Mouse (Mus musculus) embryonic facial prominence, embryonic 15.5 days (tissue): ENCODE results near the gene Hoxb9. TPM values are rescaled to one million over a fixed set of nuclear protein-coding genes. Genes with fewer than 3 reads are reported as not detected.

Source experiments
- ATAC-seq: fragments of 200-750 bp; cut with Nextera tagmentation; 2 replicates; pipeline ENCODE4 v1.8.0; 2017; ENCODE audit warnings: low read depth, moderate TSS enrichment; ENCODE audit not compliant: insufficient number of reproducible peaks, low FRiP score, low TSS enrichment
- H3K27ac ChIP-seq: fragments of 300-500 bp; sonication (generic); replicated peaks from 2 replicates; pipeline ENCODE4 v1.5.1; 2015; ENCODE audit warnings: mild to moderate bottlenecking, inconsistent platforms
- H3K27me3 ChIP-seq: fragments of 300-500 bp; sonication (generic); 2 replicates; pipeline ENCODE4 v1.6.1; 2015; ENCODE audit warnings: inconsistent platforms
- H3K36me3 ChIP-seq: fragments of 300-500 bp; sonication (generic); 2 replicates; pipeline ENCODE4 v1.6.1; 2015; ENCODE audit warnings: mild to moderate bottlenecking, inconsistent platforms
- H3K4me1 ChIP-seq: fragments of 300-500 bp; sonication (generic); 2 replicates; pipeline ENCODE4 v1.6.1; 2015; ENCODE audit warnings: inconsistent platforms
- H3K4me2 ChIP-seq: fragments of 300-500 bp; sonication (generic); replicated peaks from 2 replicates; pipeline ENCODE4 v1.6.1; 2015; ENCODE audit warnings: mild to moderate bottlenecking, inconsistent platforms
- H3K4me3 ChIP-seq: fragments of 300-500 bp; sonication (generic); replicated peaks from 2 replicates; pipeline ENCODE4 v1.5.1; 2015; ENCODE audit warnings: mild to moderate bottlenecking, inconsistent platforms
- H3K9ac ChIP-seq: fragments of 300-500 bp; sonication (generic); 2 replicates; pipeline ENCODE4 v1.6.1; 2015; ENCODE audit warnings: inconsistent platforms
- H3K9me3 ChIP-seq: fragments of 300-500 bp; sonication (generic); replicated peaks from 2 replicates; pipeline ENCODE4 v1.6.1; 2016; ENCODE audit warnings: inconsistent platforms
- WGBS: fragments of 180-500 bp; shearing (Covaris S2); methylation state at CpG from one replicate; pipeline ENCODE4 v1.1.7; 2015; 5-methylcytosine and 5-hydroxymethylcytosine counted together
- polyA plus RNA-seq: library from polyadenylated mRNA; unstranded; fragments of >200 nt; fragmentation: Nextera tagmentation; extraction: Ambion mirVana; gene quantifications from 2 replicates; pipeline ENCODE4 v1.2.1, GENCODE M21; 2015

Hoxb9 gene
- polyA plus RNA-seq = 0.07 TPM in 1 of 2 replicates, not detected in the other

DNA sequence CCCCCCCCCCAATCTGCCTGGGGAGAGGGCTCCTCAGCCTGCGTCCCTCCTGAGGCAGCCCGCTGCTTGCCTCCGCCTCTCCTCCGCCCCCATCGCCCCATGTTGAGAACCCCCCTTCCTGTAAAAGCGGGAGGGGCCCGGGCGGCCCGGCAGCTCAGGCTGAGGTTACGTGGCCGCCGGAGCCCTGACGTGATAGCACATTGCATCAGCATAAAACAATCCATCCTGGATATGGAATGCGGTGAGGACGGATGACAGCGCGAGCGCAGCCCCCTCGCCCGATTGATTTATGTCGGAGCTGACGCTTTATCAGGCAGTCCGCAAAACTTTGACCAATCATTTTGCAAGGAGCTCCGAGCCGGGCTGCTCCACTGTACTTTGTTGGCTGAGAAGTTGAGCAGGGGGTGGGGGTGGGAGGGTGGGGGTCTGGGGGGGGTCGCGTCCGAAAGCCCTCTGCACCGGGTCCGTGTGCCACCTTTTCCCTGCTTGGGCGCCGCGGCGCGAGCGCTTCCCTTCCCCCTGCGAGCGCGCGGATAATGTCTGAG, at the start of gene Hoxb9:
TSS of gene Hoxb9 (plus strand) at position 462 of the 545 bp plus-strand sequence.
- WGBS = 1% methylated on average over 40 of the region's 40 CpGs
- Histone ChIP-seq H3K36me3 (no peaks in the 10 kb centered on the region), H3K4me2 (peak within 1 kb of the TSS; percentile 31), H3K9ac (no peak within 1 kb of the TSS), H3K27me3 (peaks cover 98% of the 10 kb centered on the region), H3K9me3 (no peaks in the 10 kb centered on the region), H3K4me1 (peaks cover 20% of the 10 kb centered on the region), H3K4me3 (peak within 1 kb of the TSS; percentile 22), H3K27ac (no peak within 1 kb of the TSS)
- no peak for ATAC-seq

DNA sequence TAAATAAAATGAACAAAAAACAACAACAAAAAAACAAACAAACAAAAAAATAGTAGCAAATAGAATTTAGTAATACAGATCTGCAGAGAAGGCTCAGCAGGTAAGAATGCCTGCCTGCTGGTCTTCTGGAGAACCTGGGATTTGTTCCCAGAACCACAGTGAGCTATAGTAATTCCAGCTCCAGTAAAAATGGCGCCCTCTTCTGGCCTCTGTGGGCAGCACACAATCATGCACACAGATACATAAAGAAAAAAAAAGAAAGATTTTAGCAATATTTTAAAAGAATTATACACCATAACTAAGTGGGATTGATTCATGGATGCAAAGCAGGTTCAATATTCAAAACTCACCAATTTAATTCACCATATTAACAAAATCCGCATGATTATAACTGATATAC, 47.4 kb upstream of the Hoxb9 start:
- 39% methylated on average over 2 of the region's 2 CpGs for WGBS
- no peak overlapping the region for H3K4me2 ChIP-seq
- H3K4me3 ChIP-seq = no peak overlapping the region
- H3K9ac ChIP-seq = no peak overlapping the region
- H3K27me3 ChIP-seq = peaks cover 13% of the 10 kb centered on the region; the same call in 1 of the 2 replicates
- H3K4me1 ChIP-seq = no peaks in the 10 kb centered on the region
- no peaks in the 10 kb centered on the region for H3K9me3 ChIP-seq
- H3K27ac ChIP-seq = no peak overlapping the region
- no peak for ATAC-seq
- H3K36me3 ChIP-seq = no peaks in the 10 kb centered on the region

DNA sequence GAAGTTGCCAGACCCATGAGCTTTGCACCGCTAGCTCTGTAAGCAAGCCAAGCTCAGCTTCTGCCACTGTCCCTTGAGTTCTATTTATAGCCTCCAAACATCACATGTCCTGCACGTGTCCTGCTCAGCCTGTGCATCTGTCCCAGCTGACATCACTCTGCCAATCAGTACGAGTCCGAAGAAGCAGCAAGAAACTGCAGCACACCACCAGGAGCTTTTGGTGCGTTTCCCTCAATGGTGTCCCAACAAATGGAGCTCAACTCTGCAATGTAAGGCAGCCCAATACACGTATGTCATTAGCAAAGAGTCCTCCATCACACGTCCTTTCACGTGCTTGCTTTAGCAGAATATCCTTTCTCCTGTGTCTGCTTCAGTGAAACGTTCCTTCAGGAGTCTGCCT, 43.6 kb upstream of the Hoxb9 start:
- no peak overlapping the region for H3K9ac ChIP-seq
- H3K9me3 ChIP-seq = no peaks in the 10 kb centered on the region
- no peak for ATAC-seq
- WGBS = 75% methylated on average over 9 of the region's 9 CpGs
- H3K4me3 ChIP-seq = no peak overlapping the region
- H3K27ac ChIP-seq = no peak overlapping the region
- no peaks in the 10 kb centered on the region for H3K4me1 ChIP-seq
- peaks cover 22% of the 10 kb centered on the region for H3K27me3 ChIP-seq
- H3K36me3 ChIP-seq = no peaks in the 10 kb centered on the region
- no peak overlapping the region for H3K4me2 ChIP-seq

DNA sequence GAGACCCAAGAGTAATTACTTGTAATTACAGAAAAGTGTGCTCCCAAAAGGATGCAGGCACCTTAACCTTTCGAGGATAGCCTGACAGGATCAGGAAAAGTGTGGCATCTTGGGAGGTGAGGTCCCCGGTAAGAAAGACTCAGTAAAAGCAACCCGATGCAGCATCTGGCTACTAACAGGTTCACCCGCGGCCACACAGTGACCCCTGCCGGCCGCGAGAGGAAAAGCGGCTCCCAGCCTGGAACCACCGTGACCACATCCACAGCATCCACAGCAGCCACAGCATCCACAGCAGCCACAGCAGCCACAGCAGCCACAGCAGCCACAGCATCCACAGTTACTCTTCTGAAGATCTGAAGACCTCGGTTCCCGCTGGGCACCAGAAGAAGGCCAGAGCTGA, 36.4 kb upstream of the Hoxb9 start:
- ATAC-seq = no peak
- Histone ChIP-seq H3K36me3 (no peaks in the 10 kb centered on the region), H3K9me3 (no peaks in the 10 kb centered on the region), H3K4me2 (no peak overlapping the region), H3K27me3 (peaks cover 68% of the 10 kb centered on the region), H3K4me1 (no peaks in the 10 kb centered on the region), H3K4me3 (no peak overlapping the region), H3K9ac (no peak overlapping the region), H3K27ac (no peak overlapping the region)
- WGBS = 2% methylated on average over 12 of the region's 12 CpGs

DNA sequence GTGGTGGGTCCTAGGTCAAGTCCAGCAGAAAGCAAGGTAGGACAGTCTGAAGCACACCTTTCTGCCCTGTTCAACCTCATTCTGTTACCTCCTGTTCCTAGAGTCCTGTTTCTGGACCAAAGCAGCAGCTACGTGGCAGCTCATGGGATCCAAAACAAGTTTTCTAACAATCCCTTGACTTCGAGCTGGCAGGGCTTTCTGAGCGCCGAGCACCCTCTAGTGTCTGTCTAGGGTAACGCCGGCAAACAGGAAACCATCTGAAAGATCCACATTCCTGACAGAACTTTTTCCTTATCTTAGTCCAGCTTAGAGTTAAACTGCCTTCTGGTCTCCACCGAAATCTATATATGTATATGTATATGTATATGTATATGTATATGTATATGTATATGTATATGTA, 31.0 kb upstream of the Hoxb9 start:
- Histone ChIP-seq H3K36me3 (no peaks in the 10 kb centered on the region), H3K4me2 (no peak overlapping the region), H3K4me1 (no peaks in the 10 kb centered on the region), H3K27me3 (peaks cover 44% of the 10 kb centered on the region), H3K9ac (no peak overlapping the region), H3K4me3 (no peak overlapping the region), H3K27ac (no peak overlapping the region), H3K9me3 (no peaks in the 10 kb centered on the region)
- no peak for ATAC-seq
- WGBS = 1% methylated on average over 7 of the region's 7 CpGs

DNA sequence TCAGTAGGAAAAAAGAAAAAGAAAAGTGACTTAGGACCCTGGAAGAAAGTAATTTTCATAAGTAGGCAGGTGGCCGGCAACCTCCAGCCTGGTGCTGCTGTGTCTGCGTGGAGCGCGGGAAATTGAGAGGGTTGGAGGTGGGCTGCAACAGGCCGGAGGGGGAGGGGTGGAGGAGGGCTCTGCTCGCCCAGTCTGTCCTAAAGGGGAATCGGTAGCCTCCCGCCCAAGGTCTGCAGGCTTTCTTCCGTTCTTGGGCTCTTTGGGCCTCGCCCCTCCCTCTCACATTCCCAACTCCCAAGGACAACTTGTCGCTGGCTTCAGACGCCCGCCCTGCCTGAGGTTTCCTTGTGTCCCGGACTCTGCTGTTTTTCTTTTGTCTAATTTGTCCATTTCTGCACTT, 20.4 kb upstream of the Hoxb9 start:
- WGBS = under 1% methylated on average over 14 of the region's 14 CpGs
- Histone ChIP-seq H3K4me3 (no peak overlapping the region), H3K9me3 (no peaks in the 10 kb centered on the region), H3K9ac (no peak overlapping the region), H3K4me1 (no peaks in the 10 kb centered on the region; the same call in 1 of the 2 replicates), H3K36me3 (no peaks in the 10 kb centered on the region), H3K4me2 (no peak overlapping the region), H3K27me3 (peaks cover 98% of the 10 kb centered on the region), H3K27ac (no peak overlapping the region)
- no peak for ATAC-seq

DNA sequence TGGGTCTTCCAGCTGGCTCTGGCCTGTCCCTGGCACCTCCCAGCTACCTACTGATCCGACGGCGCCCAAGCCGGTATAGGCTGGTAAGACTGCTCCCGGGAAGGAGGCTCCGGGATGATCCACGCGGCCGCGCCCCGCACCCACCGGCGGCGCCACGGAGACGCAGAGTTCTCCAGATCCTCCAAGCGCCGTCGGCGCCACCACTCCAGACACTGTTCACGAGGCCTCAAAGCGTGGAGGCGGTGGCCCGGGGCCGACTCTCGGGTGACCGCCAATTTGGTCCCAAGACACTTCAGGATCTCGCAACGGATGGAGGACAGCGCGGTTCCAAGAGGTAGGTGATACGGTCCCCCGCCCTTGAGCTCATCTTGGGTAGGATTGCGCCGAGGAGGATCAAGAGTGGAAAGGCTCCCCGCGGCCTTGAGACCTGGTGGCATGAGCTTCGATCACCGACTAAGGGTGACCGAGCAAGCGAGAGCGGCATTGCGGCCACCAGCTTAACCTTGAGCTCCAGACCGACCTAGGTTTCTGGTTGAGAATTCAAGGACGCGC, 19.7 kb upstream of the Hoxb9 start:
- Histone ChIP-seq H3K4me3 (0 out of 2 replicates have a peak overlapping the region, but pooled peaks have one; percentile 1), H3K9ac (no peak overlapping the region), H3K27me3 (peaks cover 98% of the 10 kb centered on the region), H3K4me1 (no peaks in the 10 kb centered on the region; the same call in 1 of the 2 replicates), H3K27ac (no peak overlapping the region), H3K9me3 (no peaks in the 10 kb centered on the region), H3K4me2 (no peak overlapping the region), H3K36me3 (no peaks in the 10 kb centered on the region)
- WGBS = 2% methylated on average over 46 of the region's 46 CpGs
- no peak for ATAC-seq

DNA sequence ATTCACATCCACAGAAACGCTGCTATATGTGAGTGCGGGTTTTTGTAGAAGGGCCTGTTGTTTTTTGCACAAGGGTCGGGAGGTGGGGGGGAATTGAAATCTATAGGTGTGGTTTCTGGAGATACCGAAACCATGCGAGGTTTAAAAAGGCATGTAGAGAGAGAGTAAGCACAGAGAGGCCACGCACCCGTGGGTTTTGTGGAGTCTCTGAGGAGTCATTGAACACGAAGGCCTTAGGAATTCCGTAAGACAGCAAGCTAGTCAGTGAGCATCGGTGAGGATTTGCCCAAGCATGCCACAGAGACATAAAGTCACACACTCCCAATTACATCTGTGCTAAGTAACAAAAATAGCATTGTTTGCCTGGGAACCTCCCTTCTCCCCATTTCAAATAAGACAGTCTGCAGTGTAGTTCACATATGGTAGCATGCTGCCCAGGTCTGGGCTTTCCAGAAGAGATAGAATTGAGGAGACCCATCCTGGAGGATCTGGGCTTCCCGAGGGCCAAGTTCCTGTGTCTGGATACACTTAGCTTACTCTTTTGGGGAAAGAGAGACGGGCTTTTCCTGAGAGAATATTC, 18.6 kb upstream of the Hoxb9 start:
- Histone ChIP-seq H3K9ac (no peak overlapping the region), H3K27ac (no peak overlapping the region), H3K4me3 (no peak overlapping the region), H3K9me3 (no peaks in the 10 kb centered on the region), H3K36me3 (no peaks in the 10 kb centered on the region), H3K4me2 (no peak overlapping the region), H3K4me1 (no peaks in the 10 kb centered on the region; the same call in 1 of the 2 replicates), H3K27me3 (peaks cover 98% of the 10 kb centered on the region)
- no peak for ATAC-seq
- 3% methylated on average over 12 of the region's 12 CpGs for WGBS

DNA sequence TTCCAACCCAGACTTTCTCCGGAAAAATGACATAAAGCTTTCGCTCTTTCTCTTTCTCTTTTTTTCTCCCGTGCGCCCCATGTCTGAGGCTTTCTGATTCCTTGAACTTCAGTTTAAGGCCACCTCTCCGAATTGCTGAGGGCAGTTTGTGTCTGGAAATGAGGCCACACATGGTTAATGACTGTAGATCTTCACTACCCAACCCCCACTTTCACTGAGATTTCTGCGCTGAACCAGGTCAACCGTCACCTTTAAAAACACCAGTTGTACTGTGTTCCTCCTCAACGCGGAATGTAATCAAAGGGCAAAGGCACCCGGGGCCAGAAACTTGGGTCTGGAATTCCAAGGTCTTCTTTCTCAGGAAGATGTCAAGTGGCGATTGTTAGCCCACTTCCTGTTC, 17.0 kb upstream of the Hoxb9 start:
- Histone ChIP-seq H3K9ac (no peak overlapping the region), H3K4me2 (no peak overlapping the region), H3K27ac (no peak overlapping the region), H3K27me3 (peaks cover 99% of the 10 kb centered on the region), H3K4me3 (no peak overlapping the region), H3K9me3 (no peaks in the 10 kb centered on the region), H3K4me1 (no peaks in the 10 kb centered on the region; the same call in 1 of the 2 replicates), H3K36me3 (no peaks in the 10 kb centered on the region)
- no peak for ATAC-seq
- 2% methylated on average over 11 of the region's 11 CpGs for WGBS

DNA sequence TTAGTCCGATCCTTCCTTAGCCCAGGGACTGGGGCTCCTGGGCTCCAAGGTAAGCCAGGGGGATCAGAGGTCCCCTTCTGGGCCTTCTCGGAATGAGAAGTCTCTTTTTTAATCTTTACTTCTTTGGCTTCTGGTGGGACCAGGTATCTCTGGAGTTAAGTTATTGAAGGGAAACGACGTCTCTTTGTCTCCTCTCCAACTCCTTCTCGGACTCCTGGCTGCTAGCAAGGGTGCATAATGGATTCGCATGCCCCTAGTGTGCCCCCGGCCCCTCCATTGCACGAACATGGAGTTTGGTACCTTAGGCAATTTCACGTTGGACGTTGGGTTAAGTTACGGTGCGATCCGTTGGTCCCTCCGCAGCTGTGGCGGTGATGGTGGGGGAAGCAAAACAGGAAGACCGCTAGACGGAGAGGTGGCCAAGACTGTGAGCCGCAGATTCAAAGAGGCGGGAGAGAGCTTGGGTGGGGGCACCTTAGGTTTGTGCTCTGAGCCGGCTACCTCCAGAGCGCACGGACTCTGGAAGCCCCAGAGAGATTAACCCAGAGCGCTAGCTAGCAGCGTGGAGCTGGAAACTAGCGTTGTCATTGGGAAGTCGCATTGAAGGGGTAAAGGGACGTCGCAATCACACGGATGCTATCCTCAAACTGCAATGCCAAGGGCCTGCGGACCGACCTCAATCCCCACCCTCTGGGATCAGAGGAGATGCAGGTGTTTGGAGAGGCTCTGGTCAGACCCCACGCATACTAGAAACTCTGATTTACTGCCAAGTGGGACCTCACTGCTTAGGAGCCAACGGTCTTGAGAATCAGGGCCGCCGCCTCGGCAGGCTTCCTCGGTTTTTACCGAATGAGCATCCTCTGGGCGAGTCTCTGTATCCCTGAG, 15.9 kb upstream of the Hoxb9 start:
- 2% methylated on average over 39 of the region's 39 CpGs for WGBS
- H3K27ac ChIP-seq = no peak overlapping the region
- no peak overlapping the region for H3K4me3 ChIP-seq
- no peaks in the 10 kb centered on the region for H3K36me3 ChIP-seq
- peaks cover 3% of the 10 kb centered on the region; the same call in 1 of the 2 replicates for H3K4me1 ChIP-seq
- H3K9me3 ChIP-seq = no peaks in the 10 kb centered on the region
- H3K27me3 ChIP-seq = peaks cover 99% of the 10 kb centered on the region
- ATAC-seq = no peak
- no peak overlapping the region for H3K4me2 ChIP-seq
- no peak overlapping the region for H3K9ac ChIP-seq

DNA sequence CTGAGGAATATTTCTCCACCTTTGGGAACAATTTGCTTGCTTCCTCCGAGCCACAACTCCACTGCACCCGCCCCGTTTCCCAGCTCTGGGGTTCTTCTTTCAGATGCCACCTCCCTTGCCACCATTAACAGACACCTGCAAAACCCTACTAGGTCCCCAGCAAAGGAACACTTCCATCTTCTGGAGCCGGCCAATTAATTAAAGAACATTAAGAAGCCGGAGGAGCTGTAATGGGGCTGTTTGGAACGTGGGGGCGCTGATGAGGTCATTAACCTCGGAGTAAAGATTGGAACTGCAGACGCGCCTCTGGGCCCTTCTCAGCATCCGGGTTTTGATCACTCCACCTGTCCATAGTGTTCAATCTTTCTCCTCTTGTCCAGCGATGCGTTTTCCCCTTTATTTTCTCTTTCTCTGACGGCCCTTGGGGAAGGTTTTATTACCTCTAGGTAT, 15.2 kb upstream of the Hoxb9 start:
- Histone ChIP-seq H3K4me3 (no peak overlapping the region), H3K4me2 (no peak overlapping the region), H3K9me3 (no peaks in the 10 kb centered on the region), H3K36me3 (no peaks in the 10 kb centered on the region), H3K27ac (no peak overlapping the region), H3K9ac (no peak overlapping the region), H3K27me3 (peaks cover 99% of the 10 kb centered on the region), H3K4me1 (peaks cover 4% of the 10 kb centered on the region; the same call in 1 of the 2 replicates)
- WGBS = 1% methylated on average over 14 of the region's 14 CpGs
- no peak for ATAC-seq
